Mouse (Mus musculus): Measurements from ENCODE around the gene Prok2.
A peak's percentile ranks its signal among the peaks of the same experiment; 100 is the strongest.

Gene Prok2

DNA sequence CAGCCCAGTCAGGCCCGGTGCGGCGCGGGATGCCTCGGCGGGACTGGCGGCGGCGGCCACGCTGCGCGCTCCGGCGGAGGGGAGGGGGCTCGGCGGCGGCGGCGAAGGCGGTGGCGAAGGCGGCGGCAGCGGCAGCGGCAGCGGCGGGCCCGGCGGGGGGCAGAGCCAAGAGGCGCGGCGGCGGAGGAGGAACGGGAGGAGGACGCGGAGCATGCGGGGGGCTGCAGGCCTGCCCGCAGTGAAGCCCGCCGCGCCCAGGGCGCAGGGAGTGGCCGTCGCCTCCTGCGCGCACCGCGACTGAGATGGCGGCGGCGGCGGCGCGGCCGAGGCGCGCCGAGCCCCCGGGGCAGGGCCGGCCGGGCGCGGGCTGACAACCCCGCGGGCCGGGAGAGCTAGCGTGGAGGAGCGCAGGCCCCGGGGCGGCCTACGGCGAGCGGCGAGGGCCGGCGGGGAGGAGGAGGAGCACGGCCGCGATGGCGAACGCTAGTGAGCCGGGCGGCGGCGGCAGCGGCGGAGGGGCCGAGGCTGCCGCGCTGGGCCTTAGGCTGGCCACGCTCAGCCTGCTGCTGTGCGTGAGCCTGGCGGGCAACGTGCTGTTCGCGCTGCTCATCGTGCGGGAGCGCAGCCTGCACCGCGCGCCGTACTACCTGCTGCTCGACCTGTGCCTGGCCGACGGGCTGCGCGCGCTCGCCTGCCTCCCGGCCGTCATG, 33.8 kb downstream of the Prok2 start, which contains the start of gene Gpr27:
Gene Gpr27, plus strand, starts transcription at position 474 of the 710 bp plus-strand sequence.
- DNase-seq: no peak

DNA sequence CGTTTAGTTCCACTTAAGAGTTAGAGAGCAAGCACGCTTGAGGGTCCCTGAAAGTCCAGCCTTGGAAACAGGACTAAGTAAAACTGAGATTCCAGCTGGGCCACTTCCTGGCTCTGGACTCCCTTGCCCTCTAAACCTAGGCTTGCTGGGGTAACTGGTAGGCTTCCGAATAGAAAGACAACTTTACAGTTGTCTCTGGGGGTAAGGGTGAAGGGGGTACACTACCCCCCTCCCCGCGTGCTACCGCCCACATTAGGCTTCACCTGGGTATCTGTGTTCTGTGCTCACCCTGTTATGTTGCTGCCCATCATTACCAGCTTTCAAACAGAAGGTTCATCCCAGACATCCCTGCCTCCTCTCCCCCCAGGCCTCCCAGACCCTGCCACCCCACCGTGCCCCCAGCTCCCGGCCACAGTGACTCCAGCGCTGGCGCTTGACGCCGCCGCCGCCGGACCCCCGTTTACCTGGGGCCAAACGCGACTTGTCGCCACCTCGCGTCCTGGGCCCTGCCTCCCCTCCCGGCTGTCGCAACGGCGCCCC, 34.5 kb downstream of the Prok2 start:
- DNase-seq: no peak

DNA sequence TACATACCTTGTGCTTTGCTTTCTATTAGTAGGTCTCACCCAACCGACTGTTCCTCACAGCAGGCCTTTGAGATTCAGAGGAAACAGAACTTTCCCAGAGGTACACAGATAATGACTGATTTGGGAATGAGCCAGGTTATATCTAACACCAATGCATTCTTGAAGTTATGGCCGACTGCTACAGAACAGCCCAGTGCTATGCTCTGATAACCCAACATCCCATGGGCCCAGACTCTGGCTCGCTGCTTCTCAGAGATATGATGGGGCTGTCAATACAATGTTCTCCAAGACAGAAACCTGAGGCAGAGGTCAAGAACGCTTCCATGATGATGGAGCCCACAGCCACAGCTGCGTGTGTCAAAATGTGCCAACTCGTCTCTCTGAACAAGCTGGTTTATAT, 37.7 kb downstream of the Prok2 start:
- DNase-seq: no peak

DNA sequence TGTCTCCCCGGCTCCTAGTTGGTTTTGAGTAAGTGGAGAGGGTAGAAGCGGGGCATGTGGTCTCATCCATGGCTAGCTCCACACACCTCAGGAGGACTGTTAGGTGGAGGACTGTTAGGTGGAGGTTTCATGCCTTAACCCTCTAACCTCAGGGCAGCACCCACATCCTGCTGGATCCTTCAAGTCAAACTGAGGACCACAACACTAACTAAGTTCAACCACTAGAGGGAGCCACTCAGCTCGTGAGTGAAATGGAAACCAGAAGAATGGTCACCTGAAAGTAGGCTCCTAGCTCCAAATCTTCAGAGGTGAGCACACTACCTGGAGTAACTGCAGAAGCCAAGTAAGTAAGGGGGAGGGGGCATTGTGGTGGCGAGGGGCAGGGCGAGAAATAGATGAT, 41.3 kb downstream of the Prok2 start:
- peak; percentile 60 for DNase-seq

DNA sequence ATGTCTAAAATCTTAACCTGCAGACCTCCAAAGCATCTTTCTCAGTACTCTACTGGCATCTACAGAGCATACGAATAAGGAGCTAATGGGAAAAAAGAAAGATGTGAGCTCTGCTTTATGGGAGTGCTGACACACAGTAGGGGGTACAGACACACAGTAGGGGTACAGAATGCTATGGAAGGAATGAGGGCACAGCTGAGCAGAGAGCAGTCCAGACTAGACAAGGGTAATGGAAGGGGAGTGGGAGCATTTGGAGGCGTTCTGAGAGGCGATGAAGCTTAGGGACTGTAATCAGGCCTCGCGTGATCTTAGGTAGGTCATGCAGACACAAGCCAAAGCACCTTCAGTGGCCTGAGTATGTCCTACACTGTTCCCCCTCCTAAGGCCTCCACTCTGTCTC, 42.2 kb downstream of the Prok2 start:
- DNase-seq: no peak

DNA sequence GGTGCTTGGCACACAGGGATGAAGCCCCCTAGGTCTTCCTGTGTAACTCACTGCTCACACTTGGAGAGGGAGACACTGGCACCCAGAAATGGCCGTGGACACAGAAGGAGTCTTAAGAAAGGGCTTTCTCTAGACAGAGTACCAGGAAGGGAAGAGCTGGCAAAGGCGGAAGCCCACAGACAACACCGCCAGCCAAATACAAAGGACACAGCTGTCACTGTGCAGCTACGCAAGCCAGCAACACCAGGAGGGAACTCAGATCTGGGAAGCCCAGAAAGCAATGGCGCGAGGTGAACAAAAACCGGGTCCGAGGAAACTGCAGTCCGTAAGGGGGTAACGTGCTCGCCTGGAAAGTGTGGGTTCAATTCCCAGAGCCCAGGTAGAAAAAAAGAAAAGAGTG, 48.1 kb downstream of the Prok2 start:
- no peak for DNase-seq

DNA sequence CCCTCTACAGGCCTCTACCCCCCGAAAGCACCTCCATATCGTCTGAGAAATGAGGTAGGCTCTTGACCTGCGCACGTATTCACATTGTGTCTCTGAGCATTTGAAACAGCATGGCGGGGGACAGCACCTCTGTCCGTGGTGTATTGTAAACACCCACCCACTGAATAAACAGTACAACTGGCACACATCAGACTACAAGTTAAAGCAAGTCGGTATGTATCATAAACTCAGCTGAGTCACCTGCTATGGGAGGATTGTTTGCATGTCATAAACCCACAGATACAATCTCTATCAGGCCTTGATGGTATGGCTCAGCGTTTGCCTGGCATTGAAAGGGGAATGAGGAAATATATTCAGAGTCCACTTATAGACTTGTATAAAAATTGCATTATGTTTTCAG, 48.9 kb downstream of the Prok2 start:
- DNase-seq: no peak

DNA sequence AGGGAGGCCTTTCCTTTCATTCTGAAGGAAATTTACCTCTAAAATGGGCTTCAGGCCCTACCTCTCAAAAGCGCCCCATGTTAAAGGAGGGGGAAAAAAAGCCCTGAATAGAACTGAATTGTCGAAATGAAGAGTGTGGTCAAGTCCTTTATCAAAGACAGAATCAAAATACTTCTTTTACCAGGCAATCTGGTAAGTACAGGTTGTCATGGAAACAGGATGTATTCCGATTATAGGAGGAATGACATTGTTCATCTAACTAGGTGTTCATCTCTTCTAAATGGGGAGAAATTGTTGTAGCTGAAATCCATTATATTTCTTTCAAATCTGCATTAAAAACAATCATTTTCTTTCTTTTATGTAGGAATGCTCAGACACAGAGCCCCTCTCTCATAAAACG, 51.7 kb downstream of the Prok2 start:
- no peak for DNase-seq

DNA sequence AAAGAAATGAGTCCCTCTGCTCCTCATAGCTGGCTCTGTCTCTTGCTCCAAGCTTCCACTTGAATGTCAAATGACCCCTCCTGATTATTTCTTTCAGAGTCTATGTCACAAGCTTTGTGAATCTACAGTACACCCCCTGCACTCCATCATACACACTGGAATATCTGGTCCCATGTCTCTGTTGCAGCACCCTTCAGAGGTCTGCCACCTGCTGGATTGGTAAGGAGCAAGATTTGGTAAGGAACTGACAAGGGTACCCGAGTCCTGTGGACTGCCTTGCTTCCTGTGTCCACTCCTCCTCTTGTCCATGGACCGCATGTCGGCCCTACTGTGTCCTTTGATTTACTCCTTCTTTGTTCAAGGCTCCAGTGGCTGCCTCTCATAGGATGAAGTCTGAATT, 54.4 kb downstream of the Prok2 start:
- DNase-seq: peak; percentile 47

DNA sequence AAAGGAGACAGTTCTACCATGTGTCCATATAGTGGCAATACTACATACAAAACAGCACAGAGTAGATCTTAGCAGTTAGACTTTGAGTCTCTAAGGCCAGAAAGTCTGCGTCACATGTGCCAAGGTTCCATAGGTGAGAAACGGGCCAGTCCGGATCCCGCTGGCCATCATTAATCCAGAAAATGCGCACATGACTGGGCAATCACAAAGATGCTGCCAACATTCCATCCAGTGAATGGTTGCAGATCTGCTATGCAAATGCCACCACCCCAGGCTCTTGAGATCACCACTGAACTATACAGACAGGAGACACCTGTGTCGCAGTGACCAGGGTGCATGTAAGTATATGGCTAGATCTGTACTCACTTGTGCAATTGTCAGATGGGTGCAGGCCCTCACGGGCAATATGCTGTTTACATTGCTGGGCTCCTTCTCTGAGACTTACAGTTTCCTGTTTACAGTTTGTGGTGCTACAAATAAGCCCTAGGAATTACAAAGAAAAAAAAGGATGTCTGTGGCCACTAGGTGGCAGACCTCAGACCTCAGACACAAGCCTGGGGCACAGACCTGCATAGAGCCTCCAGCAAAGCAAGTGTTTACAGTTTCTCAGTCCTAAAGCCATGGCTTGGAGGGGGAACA, 55.6 kb downstream of the Prok2 start:
- DNase-seq: peak; percentile 77

DNA sequence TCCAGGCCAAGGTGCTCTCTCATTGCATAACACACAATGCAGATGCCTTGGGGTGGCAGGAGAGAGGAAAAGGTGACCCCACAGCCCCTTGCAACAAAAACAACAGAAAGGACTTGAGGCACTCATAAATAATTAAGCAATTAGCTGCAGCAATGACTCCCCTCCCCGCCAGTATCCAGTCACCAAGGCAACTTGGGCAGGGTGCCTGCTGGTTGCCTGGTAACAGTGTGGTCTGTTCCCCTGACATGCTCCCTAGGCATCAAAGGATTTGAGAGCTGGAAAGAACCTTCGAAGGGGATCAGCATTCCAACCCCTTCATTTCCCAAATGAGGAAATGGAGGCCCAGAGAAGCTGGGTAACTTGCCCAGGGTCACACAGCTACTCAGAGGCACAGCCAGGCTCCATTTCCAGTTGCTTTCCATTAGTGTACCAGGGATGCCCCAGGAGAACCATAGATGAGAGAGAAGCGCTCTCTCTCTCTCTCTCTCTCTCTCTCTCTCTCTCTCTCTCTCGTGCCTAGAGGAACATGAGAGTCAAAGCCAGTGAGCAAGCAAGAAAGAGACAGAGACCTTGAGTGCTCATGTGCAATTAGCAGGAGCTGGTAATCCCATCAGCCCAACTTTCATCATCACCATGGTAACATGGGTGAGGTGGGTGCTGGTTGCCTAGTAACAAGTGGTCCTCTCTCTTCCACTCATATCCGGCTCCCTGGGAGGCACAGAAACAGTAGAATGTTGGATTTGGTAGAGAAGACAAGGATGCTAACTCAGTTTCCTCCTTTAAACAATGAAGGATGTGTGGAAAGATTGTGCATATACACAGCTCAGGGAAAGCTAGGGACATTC, 56.5 kb downstream of the Prok2 start:
- no peak for DNase-seq

DNA sequence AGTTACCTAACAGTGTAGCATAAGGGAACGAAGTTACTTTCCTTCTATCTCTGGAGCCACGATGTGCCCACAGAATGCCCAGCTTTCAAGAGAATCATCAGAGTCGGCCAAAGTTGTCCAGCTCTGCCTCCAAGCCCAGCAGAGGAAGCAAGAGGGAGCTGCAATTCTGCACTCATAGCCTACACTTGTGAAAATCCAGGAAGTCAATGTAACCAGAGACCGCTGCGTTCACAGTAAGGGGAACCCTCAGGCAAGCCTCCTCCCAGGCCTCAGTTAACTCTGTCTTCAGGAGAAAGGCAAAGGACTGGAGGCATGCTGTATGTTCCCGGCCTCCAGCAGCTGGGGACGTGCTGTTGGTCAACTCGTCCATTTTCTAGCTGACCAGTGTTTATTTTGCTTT, 58.9 kb downstream of the Prok2 start:
- peak; percentile 50 for DNase-seq

DNA sequence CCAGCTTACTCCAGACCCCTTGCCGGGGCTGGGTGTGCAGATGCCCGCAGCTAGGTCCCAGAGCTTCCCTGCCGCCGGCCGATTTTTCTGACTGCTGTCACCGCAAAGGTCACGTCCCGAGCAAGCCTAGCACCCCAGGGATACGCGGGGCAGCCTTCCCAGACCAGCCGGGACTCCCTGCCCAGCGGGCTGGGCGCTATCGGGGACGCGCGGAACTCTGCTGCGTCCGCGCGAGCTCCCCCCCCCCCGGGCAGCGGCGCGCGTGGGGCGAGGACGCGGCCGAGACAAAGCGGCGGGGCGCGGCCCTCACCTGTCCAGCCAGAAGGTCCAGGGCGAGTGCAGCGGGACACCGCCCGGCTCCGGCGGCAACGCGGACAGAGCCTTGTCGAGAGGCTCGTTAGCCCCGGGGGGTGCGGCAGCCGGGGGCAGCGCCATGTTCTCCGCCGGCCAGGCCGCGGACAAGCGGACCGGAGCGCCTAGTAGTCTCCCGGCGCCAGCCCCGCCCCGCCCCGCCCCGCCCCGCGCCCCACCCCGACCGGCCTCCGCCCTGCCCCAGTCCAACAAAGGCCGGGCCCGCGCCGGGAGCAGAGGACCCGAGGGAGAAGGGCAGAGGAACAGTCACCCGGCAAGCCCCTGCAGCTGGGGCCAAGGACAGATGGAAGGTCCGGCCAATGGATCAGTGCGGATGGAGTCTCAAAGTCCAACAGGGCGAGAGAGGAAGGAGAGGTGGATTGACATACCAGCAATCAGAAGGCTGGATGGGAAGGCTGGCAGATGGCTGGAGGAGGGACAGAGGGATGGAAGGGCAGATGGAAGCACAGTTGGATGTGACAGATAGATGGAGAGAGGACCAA, 59.6 kb downstream of the Prok2 start, which contains the start of the genes Eif4e3 and Gm20696:
Gene Eif4e3, minus strand, starts transcription at position 454 of the 854 bp plus-strand sequence.
Gene Gm20696, minus strand, starts transcription at position 480 of the 854 bp plus-strand sequence.
- DNase-seq: peak; percentile 49

DNA sequence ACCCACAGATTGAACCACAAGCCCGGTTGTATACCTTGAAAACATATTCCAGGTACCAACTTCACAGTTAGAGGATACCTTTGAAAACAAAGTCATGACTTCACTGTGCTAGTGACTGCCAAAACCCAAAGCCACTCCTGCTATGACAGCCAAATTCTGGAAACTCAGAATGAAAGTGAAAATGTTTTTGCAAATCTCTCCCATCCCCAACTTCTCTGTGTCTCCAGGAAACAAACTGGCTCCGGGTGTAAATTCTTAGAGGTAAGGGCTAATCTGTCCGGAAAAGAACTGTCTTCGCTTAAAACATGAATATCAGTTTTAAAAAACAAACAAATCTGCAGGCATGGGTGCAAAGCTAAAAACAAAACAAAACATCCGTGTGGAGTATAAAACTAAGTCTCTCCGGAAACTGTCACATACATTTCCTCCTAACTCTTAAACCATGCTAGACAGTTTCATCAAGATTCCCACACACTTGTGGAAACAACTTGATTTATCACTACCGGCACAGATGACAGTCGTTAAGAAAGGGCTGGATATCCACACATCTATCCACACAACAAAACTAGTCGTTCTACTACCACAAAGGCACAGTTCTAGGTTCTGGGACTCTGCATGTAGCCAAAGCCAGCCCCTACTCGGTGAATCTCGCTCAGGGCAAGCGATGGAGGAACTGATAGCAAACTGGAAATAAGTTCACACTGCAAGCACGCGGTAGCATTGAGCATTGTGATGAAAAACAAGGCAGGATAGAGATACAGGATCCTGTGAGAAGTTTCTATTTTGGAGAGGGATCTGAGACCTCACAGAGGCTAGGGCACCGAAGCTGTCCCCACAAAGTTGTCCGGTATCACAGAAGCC, 60.5 kb downstream of the Prok2 start:
- DNase-seq: peak; percentile 40

DNA sequence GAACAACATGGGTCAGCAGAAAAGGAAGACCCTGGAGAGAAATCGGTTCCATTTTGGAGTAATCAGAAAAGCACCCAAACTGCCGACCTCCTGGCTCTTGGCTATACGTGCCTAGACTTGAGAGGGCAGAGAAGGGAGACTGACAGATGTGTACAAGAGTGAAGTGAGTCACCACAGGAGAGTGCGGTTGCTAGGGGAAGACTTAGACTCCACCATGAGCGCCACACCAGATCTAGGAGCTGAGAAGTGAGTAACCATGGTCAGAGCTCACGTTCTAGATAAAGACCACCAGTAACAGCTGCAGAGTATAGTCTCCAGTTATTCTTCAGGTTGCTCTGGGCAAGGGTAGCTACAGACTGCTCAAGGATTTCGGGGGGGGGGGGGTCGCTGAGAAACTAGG, 63.0 kb downstream of the Prok2 start:
- DNase-seq: no peak

All from thymus, postnatal 14 days (tissue).